Mouse (Mus musculus) myocyte (in vitro differentiated cells): ENCODE measurements around the gene Acaa1a. TPM values are rescaled to one million over a fixed set of nuclear protein-coding genes. Genes with fewer than 3 reads are reported as not detected.

Experiments used
- H3K27me3 ChIP-seq: one replicate; pipeline ENCODE4 v1.6.1; 2011; ENCODE audit not compliant: control insufficient read depth, insufficient read depth, insufficient read length
- H3K36me3 ChIP-seq: one replicate; pipeline ENCODE4 v1.6.1; 2011; ENCODE audit not compliant: control insufficient read depth, insufficient read depth
- H3K4me2 ChIP-seq: one replicate; pipeline ENCODE4 v1.6.1; 2011; ENCODE audit warnings: low read depth, control low read depth
- H3K4me3 ChIP-seq: one replicate; pipeline ENCODE4 v1.5.1; 2011; ENCODE audit warnings: mild to moderate bottlenecking, control low read depth, moderate library complexity
- H3K79me2 ChIP-seq: one replicate; pipeline ENCODE4 v1.6.1; 2011; ENCODE audit not compliant: control insufficient read depth, insufficient read depth
- H3ac ChIP-seq: one replicate; pipeline ENCODE4 v1.6.1; 2011; ENCODE audit not compliant: control insufficient read depth, insufficient read length
- CEBPB ChIP-seq: IDR thresholded peaks from 2 replicates; pipeline ENCODE4 v1.6.1; 2011; ENCODE audit warnings: mild to moderate bottlenecking, moderate library complexity; ENCODE audit not compliant: poor library complexity, insufficient read depth, severe bottlenecking
- E2F4 ChIP-seq: IDR thresholded peaks from one replicate; pipeline ENCODE4 v1.6.1; 2011; ENCODE audit warnings: mild to moderate bottlenecking, control low read depth, moderate library complexity; ENCODE audit not compliant: insufficient read depth
- MAX ChIP-seq: IDR thresholded peaks from one replicate; pipeline ENCODE4 v1.6.1; 2011; ENCODE audit warnings: low read depth, mild to moderate bottlenecking, control low read depth
- MYOD1 ChIP-seq, 3 experiments: IDR thresholded peaks; one replicate each; pipeline ENCODE4 v1.6.1; 2011; ENCODE audit warnings: control low read depth in 2 of 3, low read depth in 2 of 3, mild to moderate bottlenecking in 2 of 3, moderate library complexity in 1 of 3; ENCODE audit not compliant: insufficient read length in 2 of 3, control insufficient read depth in 1 of 3
- MYOG ChIP-seq, 3 experiments: IDR thresholded peaks; one replicate each; pipeline ENCODE4 v1.6.1; 2011; ENCODE audit warnings: control low read depth in 2 of 3, low read depth in 2 of 3, mild to moderate bottlenecking in 2 of 3; ENCODE audit not compliant: insufficient read length in 2 of 3, control insufficient read depth in 1 of 3, insufficient read depth in 1 of 3
- POLR2A ChIP-seq: IDR thresholded peaks from one replicate; pipeline ENCODE4 v1.6.1; 2011; ENCODE audit warnings: low read depth, mild to moderate bottlenecking, control low read depth, moderate library complexity; ENCODE audit not compliant: insufficient read length
- POLR2AphosphoS2 ChIP-seq: IDR thresholded peaks from one replicate; pipeline ENCODE4 v1.6.1; 2011; ENCODE audit warnings: low read depth, control low read depth; ENCODE audit not compliant: insufficient read length
- REST ChIP-seq: IDR thresholded peaks from one replicate; pipeline ENCODE4 v1.6.1; 2011; ENCODE audit warnings: mild to moderate bottlenecking, control low read depth, moderate library complexity; ENCODE audit not compliant: insufficient read depth, insufficient read length
- SRF ChIP-seq: IDR thresholded peaks from one replicate; pipeline ENCODE4 v1.6.1; 2011; ENCODE audit warnings: low read depth; ENCODE audit not compliant: control insufficient read depth, insufficient read length
- TCF12 ChIP-seq: IDR thresholded peaks from one replicate; pipeline ENCODE4 v1.6.1; 2011; ENCODE audit warnings: mild to moderate bottlenecking, control low read depth; ENCODE audit not compliant: poor library complexity, insufficient read depth, severe bottlenecking
- TCF3 ChIP-seq: IDR thresholded peaks from one replicate; pipeline ENCODE4 v1.6.1; 2011; ENCODE audit warnings: low read depth, control low read depth; ENCODE audit not compliant: insufficient read length
- USF1 ChIP-seq: IDR thresholded peaks from one replicate; pipeline ENCODE4 v1.6.1; 2011; ENCODE audit warnings: low read depth, mild to moderate bottlenecking, control low read depth, moderate library complexity
- polyA plus RNA-seq: library from polyadenylated mRNA; unstranded; fragments of >200 nt; fragmentation: generic; extraction: Trizol; gene quantifications from one replicate; pipeline ENCODE4 v1.2.1, GENCODE M21; 2012; ENCODE audit warnings: missing spikeins

Gene Acaa1a
- polyA plus RNA-seq, 1 experiment = 61.7 TPM

- TF ChIP-seq MYOD1 (IDR thresholded peaks at IDR 0.05; ENCODE audit: control insufficient read depth in 1 of 3, insufficient read length in 2 of 3, low read depth in 2 of 3) = no peak
- TF ChIP-seq SRF = no peak
- TF ChIP-seq CEBPB = no peak
- TF ChIP-seq USF1 = no peak
- TF ChIP-seq REST = no peak
- no peak for TF ChIP-seq TCF12
- no peak for TF ChIP-seq POLR2A
- TF ChIP-seq MAX = no peak
- no peak for TF ChIP-seq TCF3
- no peak for TF ChIP-seq POLR2AphosphoS2
- no peak for TF ChIP-seq MYOG (IDR thresholded peaks at IDR 0.05; ENCODE audit: control insufficient read depth in 1 of 3, insufficient read depth in 1 of 3, insufficient read length in 2 of 3, low read depth in 2 of 3)
- no peak for TF ChIP-seq E2F4
- no peak overlapping the region for H3K4me2 ChIP-seq
- H3K27me3 ChIP-seq = no peaks in the 10 kb centered on the region
- H3K4me3 ChIP-seq = peak overlapping the region; percentile 39
- no peak overlapping the region for H3ac ChIP-seq
- H3K79me2 ChIP-seq = peaks cover 7% of the 10 kb centered on the region
- peaks cover 4% of the 10 kb centered on the region for H3K36me3 ChIP-seq
These were observed 3.3 kb downstream of the Acaa1a start for GRCm38 (mm10) chr9:119342728-119343127.

- TF ChIP-seq MYOG (IDR thresholded peaks at IDR 0.05; ENCODE audit: control insufficient read depth in 1 of 3, insufficient read depth in 1 of 3, insufficient read length in 2 of 3, low read depth in 2 of 3) (no peak), MYOD1 (IDR thresholded peaks at IDR 0.05; ENCODE audit: control insufficient read depth in 1 of 3, insufficient read length in 2 of 3, low read depth in 2 of 3) (no peak), SRF (no peak), MAX (no peak), REST (no peak), CEBPB (no peak)
- H3K36me3 ChIP-seq = peaks cover 4% of the 10 kb centered on the region
- no peak overlapping the region for H3K4me3 ChIP-seq
These were observed 6.9 kb downstream of the Acaa1a start for GRCm38 (mm10) chr9:119346376-119346775.

GRCm38 (mm10) chr9:119350531-119350930, 11.1 kb downstream of the Acaa1a start:
- Histone ChIP-seq H3K27me3 (no peaks in the 10 kb centered on the region), H3K4me3 (no peak overlapping the region), H3ac (no peak overlapping the region), H3K79me2 (no peaks in the 10 kb centered on the region), H3K4me2 (no peak overlapping the region), H3K36me3 (no peaks in the 10 kb centered on the region)
- TF ChIP-seq USF1 = no peak
- no peak for TF ChIP-seq POLR2A
- TF ChIP-seq REST = no peak
- no peak for TF ChIP-seq E2F4
- no peak for TF ChIP-seq MYOD1 (IDR thresholded peaks at IDR 0.05; ENCODE audit: control insufficient read depth in 1 of 3, insufficient read length in 2 of 3, low read depth in 2 of 3)
- no peak for TF ChIP-seq CEBPB
- no peak for TF ChIP-seq POLR2AphosphoS2
- no peak for TF ChIP-seq MAX
- no peak for TF ChIP-seq SRF
- no peak for TF ChIP-seq TCF12
- TF ChIP-seq MYOG (IDR thresholded peaks at IDR 0.05; ENCODE audit: control insufficient read depth in 1 of 3, insufficient read depth in 1 of 3, insufficient read length in 2 of 3, low read depth in 2 of 3) = no peak
- TF ChIP-seq TCF3 = no peak

More at GRCm38 (mm10) chr9:119346376-119346775, 6.9 kb downstream of the Acaa1a start:
- no peaks in the 10 kb centered on the region for H3K27me3 ChIP-seq
- no peak overlapping the region for H3ac ChIP-seq
- H3K4me2 ChIP-seq = no peak overlapping the region
- H3K79me2 ChIP-seq = no peaks in the 10 kb centered on the region

GRCm38 (mm10) chr9:119350947-119351705, 11.7 kb downstream of the Acaa1a start:
- Histone ChIP-seq H3ac (no peak overlapping the region), H3K4me2 (no peak overlapping the region), H3K79me2 (no peaks in the 10 kb centered on the region), H3K27me3 (no peaks in the 10 kb centered on the region), H3K4me3 (no peak overlapping the region), H3K36me3 (no peaks in the 10 kb centered on the region)
- no peak for TF ChIP-seq MAX
- TF ChIP-seq TCF3 = no peak
- peak in 2 of 3 experiments; percentile 4 to 23 for TF ChIP-seq MYOD1 (IDR thresholded peaks at IDR 0.05; ENCODE audit: control insufficient read depth in 1 of 3, insufficient read length in 2 of 3, low read depth in 2 of 3)
- TF ChIP-seq TCF12 = no peak
- no peak for TF ChIP-seq E2F4
- TF ChIP-seq MYOG (IDR thresholded peaks at IDR 0.05; ENCODE audit: control insufficient read depth in 1 of 3, insufficient read depth in 1 of 3, insufficient read length in 2 of 3, low read depth in 2 of 3) = peak in 1 of 3 experiments; percentile 42
- no peak for TF ChIP-seq REST
- TF ChIP-seq POLR2A = no peak
- TF ChIP-seq CEBPB = no peak

- Histone ChIP-seq H3K79me2 (no peaks in the 10 kb centered on the region), H3K36me3 (no peaks in the 10 kb centered on the region), H3ac (no peak overlapping the region), H3K4me3 (no peak overlapping the region), H3K27me3 (no peaks in the 10 kb centered on the region), H3K4me2 (no peak overlapping the region)
- TF ChIP-seq SRF (no peak), MYOG (IDR thresholded peaks at IDR 0.05; ENCODE audit: control insufficient read depth in 1 of 3, insufficient read depth in 1 of 3, insufficient read length in 2 of 3, low read depth in 2 of 3) (peak in 2 of 3 experiments; percentile 27 to 39), POLR2AphosphoS2 (peak; percentile 45)
These were observed 12.6 kb downstream of the Acaa1a start for GRCm38 (mm10) chr9:119352060-119352459.
